Mouse (Mus musculus) embryonic fibroblast, embryonic 13.5 days (primary cell): ENCODE data around the gene Olfr700.

ENCODE experiments used
- CTCF ChIP-seq: IDR thresholded peaks from 2 replicates; pipeline ENCODE4 v1.5.1; 2011; ENCODE audit warnings: mild to moderate bottlenecking, control low read depth, low read length, moderate library complexity, borderline replicate concordance; ENCODE audit not compliant: insufficient read depth
- POLR2A ChIP-seq: IDR thresholded peaks from 2 replicates; pipeline ENCODE4 v1.6.1; 2011; ENCODE audit warnings: low read depth, mild to moderate bottlenecking, control low read depth, low read length, moderate library complexity

GRCm38 (mm10) chr7:106843060-106843459 lies 34.4 kb upstream of the Olfr700 start, which contains the start of gene Olfr703:
- no peak for TF ChIP-seq CTCF
- TF ChIP-seq POLR2A = no peak
